Mouse (Mus musculus) liver (tissue): Measurements from ENCODE around the gene Tbc1d9b.
"Not testable (repeated sequence)": the region's sequence is repeated elsewhere in the genome, so short reads cannot be mapped to it uniquely, and the experiment has no call there.

Experiments used
- DNase-seq: peaks from one replicate; pipeline ENCODE4 v3.0.0-alpha.2; 2020; ENCODE audit warnings: mixed read lengths

The Tbc1d9b gene

DNA sequence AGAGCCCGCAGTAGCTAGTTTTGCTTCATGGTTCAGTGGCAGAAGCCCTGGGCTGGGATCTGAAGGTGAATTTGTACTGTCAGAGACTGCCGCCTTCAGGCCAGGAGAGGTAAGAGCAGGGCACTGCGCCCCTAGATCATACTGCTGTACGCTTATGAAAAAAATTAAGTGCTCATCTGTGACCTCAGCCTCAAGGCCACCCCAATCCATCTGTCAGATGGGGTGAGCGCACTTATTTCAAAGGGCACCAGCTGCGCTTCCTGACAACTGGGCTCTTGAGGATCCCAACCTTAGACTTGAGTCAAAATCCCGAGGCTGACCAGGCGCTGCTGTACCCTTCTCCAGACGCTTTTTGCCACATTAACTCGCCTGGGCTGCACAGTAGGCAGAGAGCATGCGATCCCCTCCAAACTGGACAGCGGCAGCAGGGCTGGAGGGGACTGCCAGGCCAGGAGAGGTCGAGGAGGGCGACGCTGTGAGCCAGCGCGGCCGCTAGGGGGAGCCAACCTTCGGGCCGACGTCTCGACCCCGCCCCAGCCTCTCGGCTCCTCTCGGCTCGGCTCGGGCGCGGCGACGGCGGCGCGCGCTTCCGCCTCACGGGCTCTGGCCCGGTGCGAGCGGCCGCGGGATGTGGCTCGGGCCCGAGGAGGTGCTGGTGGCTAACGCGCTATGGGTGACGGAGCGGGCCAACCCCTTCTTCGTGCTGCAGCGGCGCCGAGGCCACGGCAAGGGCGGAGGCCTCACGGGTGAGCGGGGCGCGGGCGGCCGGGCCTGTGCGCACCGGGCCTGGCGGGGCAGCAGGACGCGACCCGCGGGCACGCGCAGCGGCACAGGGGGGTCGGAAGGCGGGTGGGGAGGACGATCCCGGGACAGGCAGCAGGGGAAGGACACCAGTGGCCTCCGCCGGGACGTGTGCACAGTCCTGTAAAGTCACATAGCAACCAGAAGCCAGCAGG is at the start of gene Tbc1d9b:
TSS of gene Tbc1d9b (plus strand) at position 586 of the 956 bp plus-strand sequence.
- DNase-seq, result peak; percentile 93

DNA sequence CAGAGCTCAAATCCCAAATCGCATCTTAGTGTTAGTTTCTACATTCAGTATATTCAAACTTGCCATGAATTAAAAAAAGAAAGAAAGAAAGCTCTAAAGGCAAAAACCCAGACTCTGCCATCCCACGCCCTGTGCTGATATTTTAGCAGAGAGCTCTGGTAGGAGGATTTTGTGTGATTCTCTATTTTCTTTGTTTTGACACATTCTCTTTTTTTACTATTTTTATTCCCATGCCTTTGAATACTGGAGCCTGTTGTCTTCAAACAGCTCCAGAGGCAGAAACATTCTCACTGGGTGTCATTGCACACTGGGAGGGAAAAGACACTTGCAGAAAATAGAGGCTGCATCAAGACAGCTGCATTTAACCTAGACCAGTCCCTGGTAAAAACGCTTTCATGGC is 45.0 kb upstream of the Tbc1d9b start:
- DNase-seq, result no peak

DNA sequence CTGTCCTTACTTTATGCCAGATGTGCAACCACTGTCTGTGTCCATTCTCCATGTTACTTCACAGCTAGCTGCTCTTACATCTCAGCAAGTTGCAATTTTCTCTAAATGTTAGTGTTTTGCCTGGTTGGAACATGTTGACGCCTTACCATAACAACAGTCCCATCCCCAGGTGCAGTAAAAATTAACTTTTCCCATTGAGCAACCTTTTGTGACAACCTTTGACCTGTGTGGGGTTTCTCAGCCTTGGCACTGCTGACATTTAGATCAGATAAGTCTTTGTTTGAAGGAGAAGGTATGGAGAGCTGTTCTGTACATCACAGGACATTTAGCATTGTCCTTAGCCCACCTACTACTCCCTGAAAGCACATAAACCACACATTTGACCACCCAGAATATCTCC is 41.4 kb upstream of the Tbc1d9b start:
- no peak for DNase-seq

DNA sequence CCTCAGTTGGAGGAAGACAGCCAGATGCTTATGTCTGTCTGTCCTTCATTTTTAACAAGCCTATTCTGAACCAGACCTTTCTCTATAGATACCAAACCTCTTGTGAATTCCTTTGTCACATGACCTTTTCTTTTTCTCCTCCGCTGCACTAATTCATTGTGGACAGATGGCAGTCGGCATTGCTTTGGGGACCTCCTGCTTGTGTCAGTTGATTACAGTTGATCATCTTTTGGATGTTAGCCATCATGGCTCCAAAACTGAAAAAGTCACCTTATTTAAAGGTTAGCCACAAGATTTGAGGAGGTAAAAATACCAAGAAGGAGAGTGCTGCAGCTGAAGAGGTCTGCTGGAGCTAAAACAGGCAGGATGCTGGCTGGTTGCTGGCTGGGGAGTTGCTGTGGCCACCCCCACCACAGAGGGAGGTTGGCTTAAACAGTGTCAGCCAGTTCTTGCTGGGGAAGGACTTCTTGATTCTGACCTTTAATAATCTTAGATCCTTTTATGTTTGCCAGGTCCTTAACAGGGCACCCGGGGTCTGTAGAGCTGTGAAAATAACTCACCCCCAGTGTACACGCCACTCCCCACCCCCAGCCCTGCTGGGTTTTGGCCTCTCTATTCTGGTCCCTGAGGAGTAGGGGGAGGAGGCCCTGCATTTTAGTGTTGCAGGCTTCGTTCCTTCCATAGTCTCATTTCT is 40.1 kb upstream of the Tbc1d9b start:
- no peak for DNase-seq

DNA sequence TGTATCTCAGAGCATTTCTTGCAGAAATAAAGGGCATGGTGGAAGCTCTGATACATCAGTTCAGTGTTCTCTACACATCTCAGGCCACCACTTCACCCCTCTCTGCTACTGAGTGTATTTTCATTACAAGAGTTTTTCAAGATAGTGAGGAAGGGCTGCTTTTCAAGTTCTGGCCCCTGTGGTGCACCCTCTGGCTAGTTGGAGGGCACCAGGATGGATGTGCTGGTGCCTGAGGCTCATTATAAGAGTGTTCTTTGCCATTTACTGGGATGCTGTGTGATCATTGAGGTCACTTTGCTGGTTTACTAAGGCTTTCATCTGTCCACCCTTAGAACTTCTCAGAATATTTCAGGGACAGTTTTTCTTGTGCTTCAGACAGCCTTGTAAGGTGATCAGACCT is 39.5 kb upstream of the Tbc1d9b start:
- DNase-seq, result no peak

DNA sequence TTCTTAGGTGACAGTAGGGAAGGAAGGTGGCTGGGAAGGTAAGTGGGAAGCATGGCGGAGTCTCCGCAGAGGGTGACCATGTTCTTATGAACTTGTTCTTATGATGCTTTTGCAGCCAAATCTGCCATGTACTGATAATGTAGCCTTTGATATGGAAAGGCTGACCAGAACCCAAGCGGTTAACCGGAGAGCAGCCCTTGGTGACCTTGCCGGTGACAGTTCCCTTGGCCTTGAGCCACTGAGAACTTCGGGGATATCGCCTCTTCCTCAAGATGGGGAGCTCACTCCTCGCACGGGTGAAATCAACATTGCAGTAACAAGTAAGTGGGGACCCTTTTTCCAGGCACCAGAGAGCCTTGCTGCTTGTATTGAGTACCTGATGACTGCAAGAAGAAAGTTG is 35.5 kb upstream of the Tbc1d9b start:
- no peak for DNase-seq

DNA sequence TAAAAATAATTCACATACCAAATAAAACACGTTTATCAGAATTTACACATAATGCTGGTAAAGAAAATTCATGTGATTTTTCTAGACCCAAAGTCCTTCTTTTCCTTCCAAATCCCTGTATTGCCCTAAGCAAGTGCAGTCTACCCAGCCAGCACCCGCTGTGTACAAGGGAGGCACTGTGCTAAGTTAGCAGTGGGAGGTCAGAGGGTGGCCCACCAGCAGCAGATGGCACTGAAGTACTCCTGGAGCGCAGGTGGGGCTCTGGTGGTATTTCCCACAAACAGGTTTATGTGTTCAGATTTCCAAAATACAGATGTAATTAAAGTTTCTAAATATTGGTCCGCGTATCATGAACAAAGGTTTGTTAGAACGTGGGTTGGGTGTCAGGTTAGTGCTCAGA is 34.1 kb upstream of the Tbc1d9b start:
- no peak for DNase-seq

DNA sequence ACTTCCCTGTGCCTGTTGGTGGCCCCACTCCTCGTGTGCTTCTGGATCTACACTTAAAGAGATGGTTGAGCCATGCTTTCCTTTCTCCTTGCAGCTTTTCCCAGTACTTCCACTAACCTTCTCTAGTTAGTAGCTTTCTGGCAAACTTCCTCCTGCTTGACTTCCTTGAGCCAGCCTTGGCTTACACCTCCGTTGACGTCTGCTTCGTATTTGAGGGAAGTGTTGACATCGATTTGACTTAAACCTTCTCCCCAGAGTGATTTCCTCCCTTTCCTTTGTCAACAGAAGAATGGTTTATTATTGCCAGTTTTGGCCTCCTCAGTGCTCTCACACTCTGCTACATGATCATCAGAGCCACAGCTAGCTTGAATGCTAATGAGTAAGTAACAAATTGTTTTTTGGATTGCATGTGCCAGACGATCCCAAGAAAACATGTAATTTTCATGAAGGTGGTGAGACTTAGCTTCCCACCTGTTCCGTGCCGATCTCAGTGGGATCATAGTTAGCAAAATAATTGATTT is 32.2 kb upstream of the Tbc1d9b start:
- DNase-seq, result no peak

DNA sequence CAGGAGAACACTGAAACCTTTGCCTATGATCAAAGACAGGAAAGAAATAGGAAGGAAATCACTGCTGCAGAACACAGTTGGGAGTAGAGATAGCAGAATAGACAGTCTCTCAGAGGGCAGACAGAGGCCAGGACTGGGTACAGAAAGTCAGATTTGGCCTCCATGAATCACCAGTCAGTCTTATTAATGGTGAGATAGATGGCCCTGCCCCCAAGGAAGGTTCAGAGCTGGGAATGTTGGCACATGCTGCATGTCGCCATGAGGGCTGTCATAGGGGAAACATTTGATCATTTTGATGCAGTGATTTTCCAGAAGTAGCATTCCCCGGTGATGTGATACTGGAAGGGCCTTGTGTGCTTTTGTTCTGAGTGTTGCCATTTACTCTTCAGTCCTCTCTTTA is 31.5 kb upstream of the Tbc1d9b start:
- DNase-seq, result no peak

DNA sequence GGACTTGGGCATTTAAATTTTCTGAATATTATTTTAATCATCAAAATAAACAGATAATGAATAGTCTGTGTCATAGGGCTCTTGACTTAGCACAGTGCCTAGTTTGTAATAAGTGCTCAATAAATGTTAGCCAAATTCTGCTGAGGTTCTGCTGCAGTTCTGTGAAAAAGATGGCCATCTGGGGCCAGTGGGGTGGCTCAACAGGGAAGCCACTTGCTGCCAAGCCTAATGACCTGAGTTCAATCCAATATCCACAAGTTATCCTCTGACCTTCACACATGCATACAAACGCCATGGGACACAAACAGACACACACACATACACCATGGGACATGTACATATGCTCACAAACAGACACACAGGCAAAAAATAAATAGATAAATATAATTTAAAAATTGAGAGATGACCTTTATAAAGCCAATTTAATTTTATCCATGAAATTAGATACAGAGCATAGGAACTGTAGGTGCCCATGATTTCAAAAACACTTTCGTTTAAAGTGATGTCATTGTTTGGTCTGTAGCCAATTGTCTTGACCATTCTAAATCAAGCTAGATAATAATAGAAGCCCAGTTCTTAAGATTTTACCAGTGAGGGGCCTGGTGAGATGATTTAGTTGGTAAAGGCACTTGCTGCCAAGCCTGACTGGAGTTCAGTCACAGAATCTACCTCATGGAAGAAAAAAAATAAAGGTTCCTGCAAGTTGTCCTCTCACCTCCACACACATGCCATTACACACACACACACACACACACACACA is 30.5 kb upstream of the Tbc1d9b start:
- DNase-seq, result no peak

DNA sequence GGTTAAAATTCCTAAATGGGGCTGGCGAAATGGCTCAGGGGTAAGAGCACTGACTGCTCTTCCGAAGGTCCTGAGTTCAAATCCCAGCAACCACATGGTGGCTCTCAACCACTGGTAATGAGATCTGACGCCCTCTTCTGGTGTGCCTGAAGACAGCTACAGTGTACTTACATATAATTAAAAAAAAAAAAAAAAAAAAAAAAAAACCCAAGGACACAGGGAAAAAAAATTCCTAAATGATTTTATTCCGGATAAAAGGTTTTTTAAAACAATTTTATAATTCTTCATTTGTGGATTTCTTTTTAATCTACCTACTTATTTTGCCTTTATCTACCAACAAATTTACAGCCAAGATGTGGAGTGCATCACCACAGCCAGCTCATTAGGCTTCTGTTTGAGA is 29.2 kb upstream of the Tbc1d9b start:
- DNase-seq, result not testable (repeated sequence)

DNA sequence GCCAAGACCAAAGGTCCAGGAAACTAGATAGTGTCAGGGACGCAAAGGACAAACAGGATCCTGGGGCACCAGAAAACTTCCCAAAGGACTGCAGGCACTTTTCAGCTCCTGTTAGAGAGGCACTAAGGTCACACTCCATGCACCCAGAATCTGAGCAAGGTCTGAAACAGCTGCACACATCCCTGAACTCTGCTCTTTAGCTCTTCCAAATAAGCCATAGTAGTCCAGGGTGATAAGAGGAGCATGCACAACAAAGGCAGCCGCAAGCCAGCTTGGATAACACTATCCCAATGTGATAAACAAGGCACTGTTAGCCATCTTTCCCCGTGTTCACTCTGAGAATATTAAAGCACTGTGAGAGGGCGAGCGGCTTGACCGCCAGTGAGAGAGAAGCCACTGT is 27.2 kb upstream of the Tbc1d9b start:
- DNase-seq, result no peak

DNA sequence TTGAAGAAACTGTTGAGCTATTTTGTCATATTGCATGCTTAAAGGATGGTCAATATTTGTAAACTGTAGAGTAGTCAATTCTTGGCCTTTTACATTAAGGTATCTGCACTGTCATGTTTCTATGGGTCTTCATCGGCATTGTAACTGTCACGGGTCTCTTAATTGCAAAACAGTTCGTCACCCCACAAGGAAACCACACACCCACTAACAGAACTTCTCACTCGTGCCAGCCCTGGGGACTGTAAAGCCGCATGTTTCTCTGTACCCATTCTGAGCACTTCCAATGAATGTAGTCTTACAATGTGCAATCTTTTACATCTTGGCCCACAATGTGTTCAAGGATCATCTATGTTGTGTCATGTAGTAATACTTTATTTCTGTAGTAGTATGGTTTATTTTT is 26.0 kb upstream of the Tbc1d9b start:
- no peak for DNase-seq

DNA sequence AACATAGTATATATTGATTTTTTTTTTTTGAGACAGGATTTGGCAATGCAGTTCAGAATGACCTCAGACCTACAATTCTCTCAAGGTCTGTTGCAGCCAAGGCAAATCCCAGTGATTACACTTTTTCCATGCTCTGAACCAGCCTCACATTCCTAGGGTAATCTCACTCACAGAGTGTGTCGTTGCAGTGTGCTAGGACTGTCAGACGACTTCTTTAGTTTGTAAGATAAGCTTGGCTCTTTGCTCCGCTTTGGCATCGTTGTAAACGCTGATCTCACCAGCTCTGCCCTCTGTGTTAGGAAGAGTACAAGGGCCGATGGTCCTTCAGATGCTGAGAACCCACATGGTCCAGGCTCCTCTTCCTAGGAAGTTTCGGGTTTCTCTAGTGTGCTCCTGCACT is 25.2 kb upstream of the Tbc1d9b start:
- no peak for DNase-seq

DNA sequence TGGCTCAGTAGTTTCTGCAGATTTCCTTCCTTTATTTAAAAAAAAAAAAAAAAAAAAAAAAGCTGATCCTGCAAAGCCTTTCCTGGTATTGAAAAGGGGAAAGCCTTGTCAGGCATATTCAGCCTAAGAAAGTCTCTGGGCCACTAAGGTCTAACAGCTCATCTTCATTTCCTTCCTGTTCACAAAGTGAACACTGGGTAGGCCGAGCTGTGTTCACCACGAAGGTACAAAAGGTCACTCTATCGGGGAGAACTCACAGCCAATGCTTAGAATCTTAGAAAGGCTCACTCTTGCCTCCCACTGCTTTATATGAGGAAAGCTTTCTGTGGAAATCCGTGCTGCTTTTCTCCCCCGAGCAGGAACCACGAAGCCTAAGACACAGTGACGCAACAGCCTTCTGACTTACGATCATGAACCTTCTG is 22.4 kb upstream of the Tbc1d9b start:
- DNase-seq, result no peak

DNA sequence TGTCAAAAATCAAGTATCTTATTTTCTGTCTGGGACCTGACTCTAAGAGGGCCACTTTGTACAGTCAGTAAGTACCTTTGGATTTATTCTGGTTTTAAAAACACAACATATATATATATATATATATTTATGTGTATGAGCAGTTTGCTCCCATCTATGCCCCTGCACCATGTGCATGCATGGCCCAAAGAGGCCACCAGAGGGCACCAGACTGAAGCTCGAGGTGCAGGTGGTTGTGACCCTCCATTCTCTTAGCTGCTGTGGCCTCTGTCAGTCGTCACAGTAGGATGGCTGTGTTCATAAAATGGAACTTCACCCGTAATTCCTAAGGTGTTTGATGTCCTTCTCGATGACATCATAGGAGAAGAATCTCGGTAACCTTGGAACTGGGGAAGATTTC is 16.9 kb upstream of the Tbc1d9b start:
- peak; percentile 84 for DNase-seq

DNA sequence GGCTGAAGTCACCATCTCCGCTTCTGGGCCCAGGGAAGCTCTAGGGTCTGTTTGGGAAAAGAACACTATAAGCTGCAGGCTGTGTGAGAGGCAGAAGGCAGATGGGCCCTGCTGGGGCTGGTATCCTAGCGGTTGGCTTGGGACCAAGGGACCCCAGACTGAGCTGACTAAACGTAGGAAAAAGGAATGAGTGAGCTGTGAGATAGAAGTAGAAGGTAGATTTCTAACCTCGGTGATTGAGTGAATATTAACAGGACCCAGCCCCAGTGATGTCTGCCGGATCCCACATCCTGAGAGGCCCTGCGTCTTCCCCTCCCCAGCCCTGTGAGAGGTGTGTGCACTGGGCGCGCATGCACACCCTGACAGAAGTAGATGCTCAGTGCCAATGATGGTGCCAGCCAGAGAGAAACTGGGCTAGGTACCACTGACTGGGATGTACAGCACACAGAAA is 8.5 kb upstream of the Tbc1d9b start:
- DNase-seq, result no peak

DNA sequence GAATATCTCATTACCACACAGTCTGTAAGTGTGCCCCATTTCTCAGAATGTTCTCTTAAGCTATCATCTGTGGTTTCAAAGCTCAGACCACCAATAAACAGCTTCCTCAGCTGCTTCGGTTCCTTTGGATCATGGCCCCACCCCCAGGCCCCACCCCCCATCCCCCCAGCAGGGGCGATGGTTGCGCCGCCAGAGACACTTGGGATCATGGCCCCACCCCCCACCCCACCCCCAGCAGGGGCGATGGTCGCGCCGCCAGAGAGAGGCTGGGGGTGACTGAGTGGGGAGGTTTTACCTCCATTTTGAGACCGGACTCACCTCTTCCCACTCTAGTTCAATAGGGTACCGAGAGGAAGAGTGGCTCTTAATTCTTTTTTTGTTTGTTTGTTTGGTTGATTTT is 3.4 kb upstream of the Tbc1d9b start:
- peak; percentile 54 for DNase-seq

DNA sequence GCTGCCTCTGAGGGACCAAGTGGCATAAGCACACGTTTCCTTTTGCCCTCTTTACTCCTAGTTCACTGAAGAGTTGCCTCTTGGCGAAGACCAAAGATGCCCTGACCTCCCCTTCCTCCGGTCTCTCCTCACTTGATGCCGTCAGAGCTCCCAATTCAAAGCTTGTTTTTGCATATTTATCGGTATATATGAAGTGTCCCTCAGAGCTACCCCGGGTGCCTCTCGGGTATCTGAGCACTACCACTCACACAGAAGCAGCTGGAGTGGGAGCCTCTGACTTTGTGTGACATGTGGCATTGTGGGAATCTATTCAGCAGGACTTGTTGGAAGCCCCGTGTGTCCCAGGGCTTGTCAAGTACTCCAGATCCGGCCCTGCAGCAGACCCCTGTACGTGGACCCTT is 605 bp downstream of the Tbc1d9b start:
- DNase-seq, result peak; percentile 26

DNA sequence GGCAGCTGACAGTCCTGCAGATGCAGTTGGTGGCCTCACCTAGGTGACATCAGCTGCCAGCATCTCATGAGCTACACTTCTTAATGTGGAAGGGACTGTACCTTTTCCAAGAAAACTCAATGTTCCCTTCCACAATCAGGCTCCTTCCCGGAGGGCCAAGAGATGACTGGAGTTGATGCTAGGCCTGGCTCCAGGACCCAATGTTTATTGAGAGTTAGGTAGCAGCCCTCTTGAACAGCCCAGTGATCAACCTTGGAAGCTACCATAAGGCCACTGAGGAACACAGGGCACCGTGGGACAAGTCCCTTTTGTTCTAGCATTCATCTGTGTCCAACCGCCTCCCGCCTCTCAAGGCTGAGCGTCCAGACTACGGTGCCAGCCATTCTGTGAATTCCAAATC is 1.1 kb downstream of the Tbc1d9b start:
- DNase-seq, result no peak

DNA sequence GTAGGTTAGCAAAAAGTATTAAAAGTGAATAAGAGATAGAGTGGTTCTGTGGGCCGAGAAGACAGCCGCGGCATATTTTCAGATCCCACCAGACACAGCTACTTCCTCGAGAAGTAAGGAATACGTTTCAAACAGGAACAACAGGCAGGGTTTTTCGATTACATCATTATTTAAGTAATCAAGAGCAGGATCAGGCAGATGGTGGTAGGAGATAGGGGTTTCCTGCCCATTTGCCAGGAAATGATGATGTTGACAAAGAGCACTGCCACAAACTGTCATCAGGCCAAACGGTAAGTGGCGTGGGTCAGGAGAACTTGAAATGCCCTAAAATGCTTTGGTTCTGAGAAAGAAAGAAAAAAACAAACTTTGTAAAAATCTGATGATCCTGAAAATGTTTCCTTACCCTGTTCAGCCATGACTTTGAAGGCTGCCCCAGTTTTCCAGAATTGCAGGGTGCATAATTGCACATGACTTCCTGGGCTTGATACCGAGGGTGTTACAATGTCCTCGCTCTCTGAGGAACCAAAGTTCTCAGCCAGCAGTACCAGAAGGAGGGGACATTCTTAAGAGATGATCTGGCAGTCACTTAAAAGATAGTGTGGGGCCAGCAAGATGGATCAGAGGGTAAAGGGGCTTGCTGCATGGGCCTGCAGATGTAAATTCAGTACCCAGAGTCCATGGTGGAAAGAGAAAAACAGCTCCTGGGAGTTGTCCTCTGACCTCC is 3.1 kb downstream of the Tbc1d9b start:
- DNase-seq, result no peak

DNA sequence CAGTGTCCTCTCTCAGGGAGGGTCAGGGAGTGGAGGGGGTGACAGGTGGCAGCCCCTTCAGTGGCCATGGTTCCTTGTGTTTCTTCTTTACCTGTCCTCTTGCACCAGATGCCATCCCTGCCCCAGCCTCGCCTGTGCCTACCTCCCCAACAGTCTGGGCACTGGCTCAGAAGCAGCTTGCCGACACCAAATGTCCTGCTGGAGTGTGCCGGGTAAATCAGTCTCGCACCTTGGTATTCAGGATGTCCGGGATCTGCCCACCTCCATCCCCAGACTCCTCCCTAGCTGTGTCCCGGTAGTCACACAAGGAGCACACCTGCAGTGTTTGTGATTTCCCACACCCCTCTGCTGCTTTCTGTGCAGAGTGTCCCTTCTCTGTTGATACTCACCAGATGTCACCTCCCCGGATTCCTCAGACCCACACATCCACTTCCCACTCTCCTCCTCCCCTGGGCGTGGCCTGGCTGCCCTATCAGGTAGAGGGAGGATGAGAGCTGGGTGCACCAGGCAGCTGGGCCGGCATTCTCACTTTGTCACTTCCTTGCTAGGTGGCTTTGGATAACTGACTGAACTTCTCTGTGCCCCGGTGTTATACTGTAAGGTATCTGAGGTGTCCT is 7.1 kb downstream of the Tbc1d9b start:
- no peak for DNase-seq
